Mouse (Mus musculus): ENCODE measurements at regions not wholly inside any gene's neighbourhood (a gene's known extent, or its start where the extent isn't known, plus 50 kb on each side); places are given as distances from the start of the nearest gene placed in this dataset.
A peak's percentile ranks its signal among the peaks of the same experiment; 100 is the strongest.

- peak; percentile 8 for DNase-seq
Measured at GRCm38 (mm10) chr8:113582180-113582975, 53.0 kb upstream of the Mon1b start.

- no peak for DNase-seq
Measured at GRCm38 (mm10) chr8:113583801-113584200, 51.6 kb upstream of the Mon1b start.

Measured in cerebellum, adult 8-10 months (tissue).